Mouse (Mus musculus): Measurements from ENCODE around the gene Gm13941. TPM values are rescaled to one million over a fixed set of nuclear protein-coding genes. Genes with fewer than 3 reads are reported as not detected.
A peak's percentile ranks its signal among the peaks of the same experiment; 100 is the strongest.

Gene Gm13941
- not detected for polyA plus RNA-seq (2021)

- DNase-seq (ENCODE audit: low read depth, low spot score) (no peak), ATAC-seq (no peak)
- CTCF ChIA-PET, result no interaction called here
- TF ChIP-seq CTCF (IDR thresholded peaks at IDR 0.05), result no peak
- H3K27me3 ChIP-seq, result no peaks in the 10 kb centered on the region
- POLR2A ChIA-PET, result no interaction called here
- in situ Hi-C loops (cut with MboI; ENCODE audit: low pct_unique_long_range_greater_than_20kb), result no loop called here
Observed at GRCm38 (mm10) chr2:111105882-111106281, at the start of gene Gm13941. TSS of gene Gm13941 (minus strand) at chr2:111105982.

GRCm38 (mm10) chr2:111152836-111153235, 47.1 kb upstream of the Gm13941 start, which contains the start of gene Gm15130:
TSS of gene Gm15130 (minus strand) at chr2:111152936.
- H3K27me3 ChIP-seq, result no peaks in the 10 kb centered on the region
- ATAC-seq (no peak), DNase-seq (ENCODE audit: low read depth, low spot score) (no peak)
- TF ChIP-seq CTCF (IDR thresholded peaks at IDR 0.05), result no peak
- CTCF ChIA-PET, result no interaction called here
- in situ Hi-C loops (cut with MboI; ENCODE audit: low pct_unique_long_range_greater_than_20kb), result no loop called here
- POLR2A ChIA-PET, result no interaction called here

- ChIA-PET POLR2A (no interaction called here), CTCF (no interaction called here)
- ATAC-seq, result no peak
- DNase-seq (ENCODE audit: low read depth, low spot score), result no peak
- TF ChIP-seq CTCF (IDR thresholded peaks at IDR 0.05), result no peak
- no peaks in the 10 kb centered on the region for H3K27me3 ChIP-seq
- in situ Hi-C loops (cut with MboI; ENCODE audit: low pct_unique_long_range_greater_than_20kb), result no loop called here
Observed at GRCm38 (mm10) chr2:111135739-111136138, 30.0 kb upstream of the Gm13941 start.

- peaks cover 7% of the 10 kb centered on the region for H3K27me3 ChIP-seq
- no peak for ATAC-seq
- ChIA-PET POLR2A (no interaction called here), CTCF (no interaction called here)
- peak; percentile 52 for TF ChIP-seq CTCF (IDR thresholded peaks at IDR 0.05)
- in situ Hi-C loops (cut with MboI; ENCODE audit: low pct_unique_long_range_greater_than_20kb), result loop anchor here (10.0 kb wide), 1 partner anchor 1154 kb away; no protein-coding TSS in a partner anchor
- no peak for DNase-seq (ENCODE audit: low read depth, low spot score)
Observed at GRCm38 (mm10) chr2:111058586-111059261, 47.1 kb downstream of the Gm13941 start.

Other genes with a start within 250 kb of the Gm13941 start
- gene Ano3, start 155.1 kb downstream of the Gm13941 start, polyA plus RNA-seq (2021), result not detected
- gene Gm15130, start 47.0 kb upstream of the Gm13941 start, polyA plus RNA-seq (2021), result not detected
- gene 4930430A15Rik, start 123.6 kb upstream of the Gm13941 start, polyA plus RNA-seq (2021), result not detected
- not detected for gene Olfr1275, start 129.3 kb upstream of the Gm13941 start, polyA plus RNA-seq (2021)
- gene Olfr1276, start 148.5 kb upstream of the Gm13941 start, polyA plus RNA-seq (2021), result not detected
- gene Olfr1277, start 168.1 kb upstream of the Gm13941 start, polyA plus RNA-seq (2021), result not detected
- gene Olfr1278, start 184.2 kb upstream of the Gm13941 start, polyA plus RNA-seq (2021), result not detected
- 1.9 TPM for gene Olfr1279, start 194.7 kb upstream of the Gm13941 start, polyA plus RNA-seq (2021)
- not detected for gene Olfr1280, start 208.0 kb upstream of the Gm13941 start, polyA plus RNA-seq (2021)
- not detected for gene Olfr1281, start 220.5 kb upstream of the Gm13941 start, polyA plus RNA-seq (2021)
- not detected for gene Olfr1282, start 230.1 kb upstream of the Gm13941 start, polyA plus RNA-seq (2021)

All from Patski (cell line).